Mouse (Mus musculus) lung, embryonic 14.5 days (tissue): Measurements from ENCODE around the gene Foxk1. TPM values are rescaled to one million over a fixed set of nuclear protein-coding genes. Genes with fewer than 3 reads are reported as not detected.

Source experiments
- ATAC-seq: fragments of 200-750 bp; cut with Nextera tagmentation; 2 replicates; pipeline ENCODE4 v1.8.0; 2017; ENCODE audit warnings: mild to moderate bottlenecking, moderate TSS enrichment, moderate library complexity; ENCODE audit not compliant: insufficient read depth
- DNase-seq: peaks from one replicate; pipeline ENCODE4 v3.0.0-alpha.2; 2015
- H3K27ac ChIP-seq: fragments of 300-500 bp; sonication (generic); 2 replicates; pipeline ENCODE4 v1.5.1; 2014; ENCODE audit warnings: low read depth, mild to moderate bottlenecking, moderate library complexity
- H3K27me3 ChIP-seq: fragments of 300-500 bp; sonication (generic); 2 replicates; pipeline ENCODE4 v1.6.1; 2014; ENCODE audit warnings: low read length, control low read depth; ENCODE audit not compliant: insufficient read depth
- H3K36me3 ChIP-seq: fragments of 300-500 bp; sonication (generic); 2 replicates; pipeline ENCODE4 v1.6.1; 2014; ENCODE audit warnings: control low read depth; ENCODE audit not compliant: insufficient read depth
- H3K4me1 ChIP-seq: fragments of 300-500 bp; sonication (generic); 2 replicates; pipeline ENCODE4 v1.6.1; 2014; ENCODE audit warnings: antibody characterized with exemption, control low read depth; ENCODE audit not compliant: insufficient read depth
- H3K4me2 ChIP-seq: fragments of 300-500 bp; sonication (generic); 2 replicates; pipeline ENCODE4 v1.6.1; 2014; ENCODE audit warnings: mild to moderate bottlenecking
- H3K4me3 ChIP-seq: fragments of 300-500 bp; sonication (generic); 2 replicates; pipeline ENCODE4 v1.5.1; 2014; ENCODE audit warnings: low read depth, low read length
- H3K9ac ChIP-seq: fragments of 300-500 bp; sonication (generic); 2 replicates; pipeline ENCODE4 v1.6.1; 2014
- H3K9me3 ChIP-seq: fragments of 300-500 bp; sonication (generic); 2 replicates; pipeline ENCODE4 v1.6.1; 2016; ENCODE audit warnings: low read depth, low read length, control low read depth
- CTCF ChIP-seq: IDR thresholded peaks from 2 replicates; pipeline ENCODE4 v1.5.1; 2016; ENCODE audit warnings: antibody characterized with exemption, low read depth
- WGBS: fragments of 180-500 bp; shearing (Covaris S2); extraction: QIAGEN DNeasy Blood & Tissue Kit; methylation state at CpG from one replicate; pipeline ENCODE4 v1.1.7; 2014; 5-methylcytosine and 5-hydroxymethylcytosine counted together
- polyA plus RNA-seq: library from polyadenylated mRNA; unstranded; fragments of >200 nt; fragmentation: Nextera tagmentation; extraction: Ambion mirVana; gene quantifications from 2 replicates; pipeline ENCODE4 v1.2.1, GENCODE M21; 2014

The Foxk1 gene
- polyA plus RNA-seq, 1 experiment from 2014 or later = 7.9 TPM

- ATAC-seq = peak; percentile 19; the same call in 1 of the 2 replicates
- no peak overlapping the region for H3K27ac ChIP-seq
- DNase-seq = no peak
Observed at GRCm38 (mm10) chr5:142509141-142510060, 108.1 kb downstream of the Foxk1 start.

GRCm38 (mm10) chr5:142510061-142510414 is 108.7 kb downstream of the Foxk1 start:
- WGBS = 52% methylated on average over 7 of the region's 7 CpGs
- no peaks in the 10 kb centered on the region for H3K9me3 ChIP-seq

More at GRCm38 (mm10) chr5:142509141-142510060, 108.1 kb downstream of the Foxk1 start:
- Histone ChIP-seq H3K27me3 (no peaks in the 10 kb centered on the region), H3K4me3 (no peak overlapping the region), H3K4me1 (peaks cover 16% of the 10 kb centered on the region; the same call in 1 of the 2 replicates), H3K4me2 (peak overlapping the region; percentile 20; the same call in 1 of the 2 replicates), H3K36me3 (no peaks in the 10 kb centered on the region), H3K9ac (peak overlapping the region; percentile 6; the same call in 1 of the 2 replicates), H3K9me3 (no peaks in the 10 kb centered on the region)
- no peak for TF ChIP-seq CTCF
- WGBS = 28% methylated on average over 15 of the region's 15 CpGs

More at GRCm38 (mm10) chr5:142510061-142510414, 108.7 kb downstream of the Foxk1 start:
- H3K4me2 ChIP-seq = no peak overlapping the region
- H3K36me3 ChIP-seq = no peaks in the 10 kb centered on the region
- DNase-seq = no peak
- H3K27me3 ChIP-seq = no peaks in the 10 kb centered on the region
- peak overlapping the region; percentile 6; the same call in 1 of the 2 replicates for H3K9ac ChIP-seq
- H3K4me3 ChIP-seq = no peak overlapping the region
- H3K27ac ChIP-seq = no peak overlapping the region
- ATAC-seq = no peak
- H3K4me1 ChIP-seq = peaks cover 16% of the 10 kb centered on the region; the same call in 1 of the 2 replicates
- TF ChIP-seq CTCF = no peak

Other genes starting within 250 kb of the Foxk1 start
- 8.9 and 9.9 TPM in 2 replicates for gene Ap5z1, start 62.4 kb downstream of the Foxk1 start, polyA plus RNA-seq
- 0.16 and 0.39 TPM in 2 replicates for gene Papolb, start 128.6 kb downstream of the Foxk1 start, polyA plus RNA-seq
- 1.5 and 2.6 TPM in 2 replicates for gene Radil, start 149.6 kb downstream of the Foxk1 start, polyA plus RNA-seq
- 0.11 TPM in 1 of 2 replicates, not detected in the other for gene Mmd2, start 207.3 kb downstream of the Foxk1 start, polyA plus RNA-seq
- gene Wipi2, start 226.2 kb downstream of the Foxk1 start, polyA plus RNA-seq = 47.7 and 53.0 TPM in 2 replicates